Mouse (Mus musculus): ENCODE data around the gene Nt5dc2. TPM values are rescaled to one million over a fixed set of nuclear protein-coding genes. Genes with fewer than 3 reads are reported as not detected.

Nt5dc2 gene
- total RNA-seq, 2 experiments from 2014 or later: 107 to 213 TPM

GRCm38 (mm10) chr14:31133023-31133665 lies 2.3 kb downstream of the Nt5dc2 start:
- no peak for ATAC-seq (replicated peaks; ENCODE audit: poor library complexity, severe bottlenecking)

- no peak for ATAC-seq (replicated peaks; ENCODE audit: poor library complexity, severe bottlenecking)
These were observed 3.5 kb downstream of the Nt5dc2 start for GRCm38 (mm10) chr14:31134015-31135000.

- ATAC-seq (replicated peaks; ENCODE audit: poor library complexity, severe bottlenecking): no peak
These were observed 4.9 kb downstream of the Nt5dc2 start for GRCm38 (mm10) chr14:31135495-31136410.

GRCm38 (mm10) chr14:31136411-31137280 lies 5.8 kb downstream of the Nt5dc2 start:
- ATAC-seq (replicated peaks; ENCODE audit: poor library complexity, severe bottlenecking): no peak

- ATAC-seq (replicated peaks; ENCODE audit: poor library complexity, severe bottlenecking): no peak
These were observed 6.4 kb downstream of the Nt5dc2 start for GRCm38 (mm10) chr14:31137281-31137595.

- no peak for ATAC-seq (replicated peaks; ENCODE audit: poor library complexity, severe bottlenecking)
These were observed 6.9 kb downstream of the Nt5dc2 start for GRCm38 (mm10) chr14:31137791-31138190.

GRCm38 (mm10) chr14:31138219-31138896 lies 7.5 kb downstream of the Nt5dc2 start:
- ATAC-seq (replicated peaks; ENCODE audit: poor library complexity, severe bottlenecking): no peak

GRCm38 (mm10) chr14:31138897-31139429 lies 8.1 kb downstream of the Nt5dc2 start:
- ATAC-seq (replicated peaks; ENCODE audit: poor library complexity, severe bottlenecking): no peak

GRCm38 (mm10) chr14:31139666-31140065 lies 8.8 kb downstream of the Nt5dc2 start:
- peak; percentile 70 for ATAC-seq (replicated peaks; ENCODE audit: poor library complexity, severe bottlenecking)

GRCm38 (mm10) chr14:31140141-31140540 lies 9.3 kb downstream of the Nt5dc2 start:
- no peak for ATAC-seq (replicated peaks; ENCODE audit: poor library complexity, severe bottlenecking)

GRCm38 (mm10) chr14:31141011-31141410 lies 10.2 kb downstream of the Nt5dc2 start:
- ATAC-seq (replicated peaks; ENCODE audit: poor library complexity, severe bottlenecking): no peak

GRCm38 (mm10) chr14:31145694-31146093 lies 14.8 kb downstream of the Nt5dc2 start:
- no peak for ATAC-seq (replicated peaks; ENCODE audit: poor library complexity, severe bottlenecking)

- peak; percentile 86 for ATAC-seq (replicated peaks; ENCODE audit: poor library complexity, severe bottlenecking)
These were observed 29.6 kb downstream of the Nt5dc2 start for GRCm38 (mm10) chr14:31160196-31161150.

- ATAC-seq (replicated peaks; ENCODE audit: poor library complexity, severe bottlenecking): no peak
These were observed 30.3 kb downstream of the Nt5dc2 start for GRCm38 (mm10) chr14:31161191-31161590.

- ATAC-seq (replicated peaks; ENCODE audit: poor library complexity, severe bottlenecking): no peak
These were observed 30.8 kb downstream of the Nt5dc2 start for GRCm38 (mm10) chr14:31161638-31162037.

- no peak for ATAC-seq (replicated peaks; ENCODE audit: poor library complexity, severe bottlenecking)
These were observed 33.2 kb downstream of the Nt5dc2 start for GRCm38 (mm10) chr14:31164067-31164466.

- no peak for ATAC-seq (replicated peaks; ENCODE audit: poor library complexity, severe bottlenecking)
These were observed 34.2 kb downstream of the Nt5dc2 start for GRCm38 (mm10) chr14:31165010-31165409.

- no peak for ATAC-seq (replicated peaks; ENCODE audit: poor library complexity, severe bottlenecking)
These were observed 34.6 kb downstream of the Nt5dc2 start for GRCm38 (mm10) chr14:31165458-31165857.

Measured in granulocyte monocyte progenitor cell, adult 5-6 weeks (primary cell).